Mouse (Mus musculus) thymus, postnatal 0 days (tissue): ENCODE measurements around the gene Tmem60. TPM values are rescaled to one million over a fixed set of nuclear protein-coding genes. Genes with fewer than 3 reads are reported as not detected.
A peak's percentile ranks its signal among the peaks of the same experiment; 100 is the strongest.

Source experiments
- DNase-seq: peaks from one replicate; pipeline ENCODE4 v3.0.0-alpha.2; 2015; ENCODE audit warnings: low spot score
- polyA plus RNA-seq: library from polyadenylated mRNA; unstranded; fragments of >200 nt; fragmentation: Nextera tagmentation; extraction: Ambion mirVana; gene quantifications from 2 replicates; pipeline ENCODE4 v1.2.1, GENCODE M21; 2015

Tmem60 gene
- 65.4 and 73.8 TPM in 2 replicates for polyA plus RNA-seq

GRCm38 (mm10) chr5:20881915-20882800, at the start of gene Tmem60, which contains the start of gene Phtf2:
Gene Tmem60 (plus strand): TSS chr5:20882191.
Gene Phtf2 (minus strand): TSS chr5:20882124.
- DNase-seq = peak; percentile 99

DNA sequence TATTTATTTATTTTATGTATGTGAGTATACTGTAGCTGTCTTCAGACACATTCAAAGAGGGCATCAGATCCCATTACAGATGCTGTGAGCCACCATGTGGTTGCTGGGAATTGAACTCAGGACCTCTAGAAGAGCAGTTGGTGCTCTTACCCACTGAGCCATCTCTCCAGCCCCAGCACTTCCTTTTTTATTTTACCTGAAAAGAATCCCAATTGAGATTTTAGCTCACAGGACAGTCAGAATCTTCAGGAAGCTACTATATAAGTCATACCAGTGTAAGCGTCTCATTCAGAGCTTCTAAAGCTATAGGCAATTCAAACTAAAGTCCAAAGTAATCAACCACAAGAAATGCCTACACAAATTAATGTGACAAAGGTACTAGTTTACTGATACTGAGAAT, 47.6 kb upstream of the Tmem60 start:
- DNase-seq = no peak

DNA sequence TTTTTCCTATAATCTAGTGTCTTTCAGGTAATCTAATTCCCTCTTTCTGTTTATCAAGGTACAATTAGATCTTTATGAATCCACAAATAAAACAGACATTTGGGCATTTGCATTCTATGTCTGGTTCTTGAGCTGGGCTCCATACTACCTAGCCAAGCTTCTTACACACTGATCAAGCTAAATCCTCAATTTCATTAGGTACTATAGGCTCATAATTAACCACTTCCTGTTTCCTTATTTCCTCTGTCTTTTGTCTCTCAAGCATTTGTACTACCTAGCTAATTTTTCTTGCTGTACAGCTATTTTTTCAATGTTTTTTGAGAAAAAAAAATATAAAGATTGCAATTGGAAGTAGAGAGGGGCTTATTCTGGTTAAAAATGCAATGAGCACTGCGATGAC, 44.9 kb upstream of the Tmem60 start:
- DNase-seq = no peak

DNA sequence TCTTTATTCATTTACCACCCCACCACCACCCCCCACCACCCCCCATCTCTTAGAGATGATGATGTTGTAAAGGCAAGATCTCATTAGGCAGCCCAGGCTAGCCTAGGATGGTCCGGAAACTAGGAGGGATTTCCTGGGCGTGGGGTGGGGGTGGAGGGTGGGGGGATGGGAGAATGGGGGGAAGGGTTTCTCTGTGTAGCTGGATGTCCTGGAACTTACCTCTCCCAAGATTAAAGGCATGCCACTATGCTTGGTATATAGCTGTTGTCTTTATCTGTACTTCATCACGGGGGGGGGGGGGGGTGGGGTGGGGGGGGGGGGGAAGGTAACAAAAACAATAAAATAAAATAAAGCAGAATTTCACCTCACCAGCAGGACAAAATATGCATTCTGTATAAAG, 38.6 kb upstream of the Tmem60 start:
- no peak for DNase-seq

GRCm38 (mm10) chr5:20843816-20844215, 38.2 kb upstream of the Tmem60 start:
- no peak for DNase-seq

GRCm38 (mm10) chr5:20847010-20847409, 35.0 kb upstream of the Tmem60 start:
- no peak for DNase-seq

- no peak for DNase-seq
Observed at GRCm38 (mm10) chr5:20855066-20855465, 26.9 kb upstream of the Tmem60 start.

DNA sequence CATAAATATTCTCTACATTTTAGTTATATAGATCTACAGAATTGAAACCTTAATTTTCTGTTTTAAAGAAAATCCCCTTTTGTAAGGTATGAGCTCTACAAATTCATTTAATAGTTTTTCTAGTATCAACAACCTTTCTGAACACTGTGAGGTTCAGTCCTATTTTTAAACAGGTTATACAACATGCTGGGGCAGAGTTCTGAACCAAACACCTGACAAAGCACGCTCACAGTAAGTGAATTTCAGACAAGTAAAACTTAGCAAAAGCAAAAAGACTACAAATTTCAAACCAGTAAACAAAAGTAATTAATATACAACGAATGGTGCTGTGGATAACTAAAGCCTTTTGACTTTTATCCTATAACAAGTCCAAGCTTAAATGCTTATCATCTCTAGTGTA, 23.6 kb upstream of the Tmem60 start:
- no peak for DNase-seq

DNA sequence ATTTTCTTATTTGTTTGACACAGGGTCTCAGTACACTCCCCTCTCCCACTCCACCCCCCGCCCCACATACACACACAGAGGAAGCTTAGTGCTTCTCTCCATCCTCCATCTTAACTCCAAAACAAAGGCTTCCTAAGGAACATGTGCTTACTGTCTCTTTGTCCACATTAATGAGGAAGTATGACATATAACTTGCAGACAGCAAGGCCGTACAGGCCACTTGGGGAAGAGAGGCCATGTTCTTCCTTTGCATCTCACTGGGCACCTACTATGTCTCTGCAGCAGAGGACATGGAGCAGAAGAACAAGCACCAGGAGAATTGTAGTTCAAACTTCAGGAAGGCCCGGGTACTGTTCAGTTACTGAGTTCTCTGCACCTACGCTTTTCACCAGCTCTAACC, 21.4 kb upstream of the Tmem60 start:
- no peak for DNase-seq

DNA sequence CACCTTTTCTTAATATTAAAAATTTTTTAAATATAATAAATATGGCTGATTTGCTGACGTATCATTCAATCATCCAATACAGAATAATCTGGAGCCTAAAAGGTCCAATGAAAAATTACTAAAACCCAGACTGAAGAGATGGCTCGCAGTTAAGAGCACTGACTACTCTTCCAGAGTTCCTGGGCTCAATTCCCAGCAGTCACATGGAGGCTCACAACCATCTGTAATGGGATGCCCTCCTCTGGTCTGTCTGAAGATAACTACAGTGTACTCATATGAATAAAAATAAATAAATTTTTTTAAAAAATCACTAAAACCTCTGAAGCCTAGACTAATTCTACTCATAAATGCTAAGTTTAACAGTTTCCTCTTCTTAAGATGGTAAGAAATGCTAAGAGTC, 20.1 kb upstream of the Tmem60 start:
- DNase-seq = no peak

- DNase-seq = no peak
Observed at GRCm38 (mm10) chr5:20864216-20864969, 17.6 kb upstream of the Tmem60 start.

DNA sequence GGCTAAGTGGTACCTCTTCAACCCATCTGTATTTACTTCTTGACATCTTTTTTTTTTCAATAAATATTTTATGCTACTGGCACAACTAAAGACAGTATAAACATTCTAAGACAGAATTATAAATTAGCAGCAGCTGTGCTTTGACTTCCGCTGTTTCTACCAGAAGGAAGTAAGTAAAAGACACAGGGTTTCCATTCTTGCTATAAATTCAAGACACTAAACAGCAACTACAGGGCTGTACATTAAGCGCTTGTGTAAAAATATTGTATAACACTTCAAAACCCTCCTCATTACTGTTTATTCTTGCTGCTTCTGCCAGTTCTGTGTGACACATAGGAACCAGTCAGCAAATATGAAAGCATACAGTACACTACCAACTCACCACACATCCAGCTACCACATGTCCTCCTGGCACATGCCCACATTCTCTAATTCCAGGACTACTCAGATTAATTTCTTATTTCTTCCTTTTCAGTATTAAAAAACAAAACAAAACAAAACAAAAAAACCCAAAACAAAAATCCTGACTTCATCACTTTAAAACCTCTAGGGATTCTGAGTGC, 16.7 kb upstream of the Tmem60 start:
- DNase-seq = no peak

DNA sequence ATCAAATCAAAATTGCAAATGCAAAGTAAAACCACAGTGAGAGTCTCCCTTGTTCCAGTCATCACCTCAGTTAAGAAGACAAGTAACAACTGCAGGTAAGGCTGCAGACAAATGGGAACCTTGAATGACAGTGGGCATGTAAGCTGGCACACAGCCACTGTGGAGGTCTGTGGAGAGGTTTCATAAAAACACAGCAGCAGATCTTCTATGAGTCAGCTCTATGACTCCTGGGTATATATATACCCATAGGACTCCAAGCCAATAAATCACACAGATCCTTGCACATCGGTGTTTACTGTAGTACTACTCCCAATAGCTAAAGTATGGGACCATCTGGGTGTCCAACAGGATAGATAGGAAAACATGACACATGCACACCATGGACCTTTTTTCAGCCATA, 8.8 kb upstream of the Tmem60 start:
- no peak for DNase-seq

GRCm38 (mm10) chr5:20876934-20877426, 5.0 kb upstream of the Tmem60 start:
- DNase-seq = no peak

DNA sequence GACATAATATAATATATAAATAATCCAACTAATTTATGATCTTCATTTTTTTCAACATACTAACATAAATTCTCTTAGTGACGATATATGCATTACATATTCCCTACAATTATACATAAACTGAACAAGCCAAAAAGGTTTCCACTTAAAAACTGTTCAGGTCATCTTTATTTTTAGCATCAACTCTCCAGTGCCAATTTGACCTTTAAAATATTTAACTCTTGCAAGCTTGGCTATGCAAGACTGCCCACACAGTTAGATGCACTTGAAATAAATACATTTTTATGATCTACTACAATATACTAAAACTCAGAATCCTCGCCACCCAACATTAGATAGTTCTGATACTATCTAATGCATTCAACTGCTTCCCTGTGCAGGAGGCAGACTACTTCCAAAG, 1.6 kb upstream of the Tmem60 start:
- no peak for DNase-seq

GRCm38 (mm10) chr5:20880797-20881775, 905 bp upstream of the Tmem60 start:
- peak; percentile 49 for DNase-seq

GRCm38 (mm10) chr5:20884036-20884620, 2.1 kb downstream of the Tmem60 start:
- DNase-seq = no peak

GRCm38 (mm10) chr5:20897446-20898167, 15.6 kb downstream of the Tmem60 start:
- DNase-seq = no peak

DNA sequence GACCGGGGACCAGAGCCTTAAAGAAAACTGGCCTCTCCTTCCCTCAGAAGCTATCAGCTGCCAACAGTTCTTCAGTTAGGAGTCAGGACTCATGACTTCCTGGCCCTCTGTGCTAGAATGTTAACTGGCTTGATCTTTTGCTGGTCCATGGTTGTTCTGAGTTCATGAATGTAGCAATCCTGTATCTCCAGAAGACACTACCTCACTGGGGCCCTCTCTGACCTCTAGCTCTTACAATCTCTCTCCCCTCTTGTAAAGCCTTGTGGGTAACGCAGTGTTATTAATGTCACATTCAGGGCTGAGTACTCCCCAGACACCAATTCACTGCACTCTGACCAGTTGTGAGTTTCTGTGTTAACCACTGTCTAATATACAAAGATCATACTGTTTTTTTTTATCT, 22.7 kb downstream of the Tmem60 start:
- DNase-seq = no peak

DNA sequence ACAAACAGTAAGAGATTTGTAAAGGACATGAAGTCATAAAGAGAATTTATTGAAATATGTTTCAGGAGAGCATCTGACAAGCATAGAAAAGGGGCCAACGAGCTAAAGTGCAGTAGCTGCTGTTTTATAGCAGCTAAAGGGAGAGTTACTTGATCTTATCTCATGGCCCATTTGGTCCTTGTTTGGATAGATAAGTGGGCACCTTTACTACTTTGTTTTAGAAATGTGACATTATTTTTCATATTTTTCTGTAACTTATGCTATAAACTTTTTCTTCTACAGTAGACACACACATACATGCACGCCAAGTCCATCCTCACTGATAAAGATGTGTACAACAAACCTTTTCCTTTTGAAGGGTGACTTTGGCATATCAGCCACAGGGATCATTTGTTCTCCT, 23.4 kb downstream of the Tmem60 start:
- DNase-seq = no peak
